Mouse (Mus musculus) G1E (cell line): ENCODE data around the gene Cry2.

Experiments
- CTCF ChIP-seq: IDR thresholded peaks from 2 replicates; pipeline ENCODE4 v1.5.1; 2012; ENCODE audit warnings: low read depth, low read length, inconsistent platforms, mixed read lengths
- GATA1 ChIP-seq: IDR thresholded peaks from 2 replicates; pipeline ENCODE4 v1.6.1; 2012; ENCODE audit warnings: borderline replicate concordance, low read length, inconsistent platforms, mixed read lengths
- GATA2 ChIP-seq: IDR thresholded peaks from 2 replicates; pipeline ENCODE4 v1.6.1; 2012; ENCODE audit warnings: low read depth, low read length, inconsistent platforms, borderline replicate concordance
- POLR2AphosphoS5 ChIP-seq: IDR thresholded peaks from 2 replicates; pipeline ENCODE4 v1.6.1; 2012; ENCODE audit warnings: low read depth, low read length, inconsistent platforms; ENCODE audit not compliant: insufficient replicate concordance
- TAL1 ChIP-seq: conservative IDR thresholded peaks from 2 replicates; pipeline ENCODE4 v1.6.1; 2012; ENCODE audit warnings: low read depth, low read length, inconsistent platforms, mixed read lengths

DNA sequence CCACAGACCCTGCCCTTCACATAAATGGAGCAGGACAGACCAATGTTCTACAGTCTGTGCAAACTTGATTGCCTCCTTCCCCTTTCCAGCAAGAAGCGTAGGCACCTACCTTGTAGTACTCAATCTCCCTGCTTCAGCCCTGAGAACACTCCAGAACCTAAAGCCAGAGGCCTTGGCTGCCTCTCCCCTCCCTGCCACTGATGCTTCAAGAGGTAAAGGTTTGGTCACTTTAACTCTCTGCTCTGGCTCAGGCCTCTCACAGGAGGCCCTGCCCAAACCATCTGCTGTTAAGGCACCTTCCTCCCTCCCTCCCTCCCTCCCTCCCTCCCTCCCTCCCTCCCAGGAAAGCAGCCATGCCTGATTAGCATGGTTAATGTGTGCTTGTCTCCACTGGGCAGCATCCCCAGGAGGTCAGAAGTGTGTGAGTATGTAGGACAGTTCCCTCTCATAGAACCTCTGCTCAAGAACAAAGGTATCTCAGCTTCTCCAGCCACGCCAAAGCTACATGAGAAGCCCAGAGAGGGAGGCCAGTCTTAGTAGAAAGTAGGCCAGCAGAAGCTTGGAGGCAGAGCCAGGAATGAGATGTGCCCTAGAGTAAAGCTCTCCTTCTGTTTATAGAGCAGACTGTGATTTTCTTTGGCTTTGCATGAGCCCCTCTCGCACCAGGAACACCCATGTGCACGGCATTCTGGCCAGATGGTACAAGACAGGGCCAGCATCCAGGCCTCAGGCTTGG is 31.1 kb downstream of the Cry2 start:
- TF ChIP-seq CTCF (no peak), GATA1 (no peak), POLR2AphosphoS5 (no peak; the same call in 1 of the 2 replicates), TAL1 (no peak), GATA2 (no peak)
